Mouse (Mus musculus): ENCODE measurements around the gene Krt16. TPM values are rescaled to one million over a fixed set of nuclear protein-coding genes. Genes with fewer than 3 reads are reported as not detected.

Krt16 gene
- total and polyA plus RNA-seq, 3 experiments: not detected

- H3K4me1 ChIP-seq (ENCODE audit: control insufficient read depth in 1 of 2, insufficient read depth in 2 of 2, low read length in 2 of 2): no peaks in the 10 kb centered on the region
- no peak for DNase-seq (ENCODE audit: low read depth, low spot score)
- TF ChIP-seq EP300 (IDR thresholded peaks at IDR 0.05; ENCODE audit: low read depth in 1 of 2, low read length in 2 of 2) (no peak), TCF12 (IDR thresholded peaks at IDR 0.05; ENCODE audit: low read depth, low read length) (no peak), POLR2A (IDR thresholded peaks at IDR 0.05; ENCODE audit: control insufficient read depth in 1 of 2, insufficient read depth in 1 of 2, low read depth in 1 of 2, low read length in 2 of 2, poor library complexity in 1 of 2) (no peak), MYC (IDR thresholded peaks at IDR 0.05; ENCODE audit: low read depth, low read length) (no peak), E2F4 (IDR thresholded peaks at IDR 0.05; ENCODE audit: borderline replicate concordance, low read depth, low read length) (no peak), HCFC1 (IDR thresholded peaks at IDR 0.05; ENCODE audit: low read depth, low read length) (no peak), MAFK (IDR thresholded peaks at IDR 0.05; ENCODE audit: borderline replicate concordance, low read depth, low read length) (no peak), CTCF (IDR thresholded peaks at IDR 0.05 in 2 of 3, conservative IDR thresholded peaks at IDR 0.05 in 1 of 3; ENCODE audit: control insufficient read depth in 1 of 3, insufficient read depth in 1 of 3, low read depth in 2 of 3, low read length in 3 of 3, poor library complexity in 1 of 3, severe bottlenecking in 1 of 3) (no peak), ELF1 (IDR thresholded peaks at IDR 0.05; ENCODE audit: low read depth, low read length) (no peak), MAX (IDR thresholded peaks at IDR 0.05; ENCODE audit: low read length) (no peak), UBTF (IDR thresholded peaks at IDR 0.05; ENCODE audit: borderline replicate concordance, insufficient read depth, low read depth, low read length) (no peak), ZNF384 (IDR thresholded peaks at IDR 0.05; ENCODE audit: low read depth, low read length) (no peak), POLR2AphosphoS5 (IDR thresholded peaks at IDR 0.05; ENCODE audit: borderline replicate concordance, low read depth, low read length) (no peak), KAT2A (conservative IDR thresholded peaks at IDR 0.05; ENCODE audit: low read depth, low read length) (no peak)
- H3K9ac ChIP-seq (ENCODE audit: control insufficient read depth, low read depth, low read length, poor library complexity, severe bottlenecking): no peak overlapping the region
- no peaks in the 10 kb centered on the region for H3K79me2 ChIP-seq (ENCODE audit: control insufficient read depth, insufficient read depth, low read length, poor library complexity)
- no peaks in the 10 kb centered on the region for H3K9me3 ChIP-seq (replicated peaks; ENCODE audit: insufficient read depth, low read length)
- H3K36me3 ChIP-seq (ENCODE audit: control insufficient read depth in 1 of 2, insufficient read depth in 2 of 2, low read length in 2 of 2): no peaks in the 10 kb centered on the region
- H3K27ac ChIP-seq (ENCODE audit: control insufficient read depth, low read depth, low read length): no peak overlapping the region
- no peak overlapping the region for H3K4me3 ChIP-seq (ENCODE audit: control insufficient read depth in 1 of 2, insufficient read depth in 1 of 2, low read depth in 2 of 2, low read length in 2 of 2)
- no peaks in the 10 kb centered on the region for H3K27me3 ChIP-seq (ENCODE audit: control insufficient read depth in 1 of 2, insufficient read depth in 2 of 2, low read length in 2 of 2)
These were observed 29.2 kb upstream of the Krt16 start for GRCm38 (mm10) chr11:100277726-100278480.

- no peaks in the 10 kb centered on the region for H3K36me3 ChIP-seq (ENCODE audit: control insufficient read depth in 1 of 2, insufficient read depth in 2 of 2, low read length in 2 of 2)
- no peak overlapping the region for H3K9ac ChIP-seq (ENCODE audit: control insufficient read depth, low read depth, low read length, poor library complexity, severe bottlenecking)
- TF ChIP-seq ETS1 (IDR thresholded peaks at IDR 0.05; ENCODE audit: low read depth, low read length): no peak
- no peak for TF ChIP-seq RAD21 (IDR thresholded peaks at IDR 0.05; ENCODE audit: low read depth, low read length)
- DNase-seq (ENCODE audit: low read depth, low spot score): no peak
- no peaks in the 10 kb centered on the region for H3K4me1 ChIP-seq (ENCODE audit: control insufficient read depth in 1 of 2, insufficient read depth in 2 of 2, low read length in 2 of 2)
- no peaks in the 10 kb centered on the region for H3K79me2 ChIP-seq (ENCODE audit: control insufficient read depth, insufficient read depth, low read length, poor library complexity)
- no peak overlapping the region for H3K4me3 ChIP-seq (ENCODE audit: control insufficient read depth in 1 of 2, insufficient read depth in 1 of 2, low read depth in 2 of 2, low read length in 2 of 2)
- no peaks in the 10 kb centered on the region for H3K9me3 ChIP-seq (replicated peaks; ENCODE audit: insufficient read depth, low read length)
- H3K27ac ChIP-seq (ENCODE audit: control insufficient read depth, low read depth, low read length): no peak overlapping the region
- no peaks in the 10 kb centered on the region for H3K27me3 ChIP-seq (ENCODE audit: control insufficient read depth in 1 of 2, insufficient read depth in 2 of 2, low read length in 2 of 2)
These were observed 26.8 kb upstream of the Krt16 start for GRCm38 (mm10) chr11:100275466-100275865.
